Mouse (Mus musculus) C2C12 (cell line): ENCODE results near the gene Cdk19.
"Not testable (repeated sequence)": the region's sequence is repeated elsewhere in the genome, so short reads cannot be mapped to it uniquely, and the experiment has no call there.

ENCODE experiments used
- CTCF ChIP-seq: IDR thresholded peaks from one replicate; pipeline ENCODE4 v1.5.1; 2011; ENCODE audit not compliant: control insufficient read depth, insufficient read depth, insufficient read length
- FOSL1 ChIP-seq: IDR thresholded peaks from one replicate; pipeline ENCODE4 v1.8.0; 2011; ENCODE audit warnings: mild to moderate bottlenecking, low read length; ENCODE audit not compliant: poor library complexity, insufficient read depth, severe bottlenecking
- MAX ChIP-seq: IDR thresholded peaks from one replicate; pipeline ENCODE4 v1.6.1; 2011; ENCODE audit warnings: mild to moderate bottlenecking, control low read depth
- MYOG ChIP-seq: IDR thresholded peaks from one replicate; pipeline ENCODE4 v1.6.1; 2011; ENCODE audit not compliant: control insufficient read depth, insufficient read length; ENCODE audit errors: extremely low read depth
- USF1 ChIP-seq: IDR thresholded peaks from one replicate; pipeline ENCODE4 v1.6.1; 2011; ENCODE audit warnings: low read depth, mild to moderate bottlenecking, control low read depth, moderate library complexity

DNA sequence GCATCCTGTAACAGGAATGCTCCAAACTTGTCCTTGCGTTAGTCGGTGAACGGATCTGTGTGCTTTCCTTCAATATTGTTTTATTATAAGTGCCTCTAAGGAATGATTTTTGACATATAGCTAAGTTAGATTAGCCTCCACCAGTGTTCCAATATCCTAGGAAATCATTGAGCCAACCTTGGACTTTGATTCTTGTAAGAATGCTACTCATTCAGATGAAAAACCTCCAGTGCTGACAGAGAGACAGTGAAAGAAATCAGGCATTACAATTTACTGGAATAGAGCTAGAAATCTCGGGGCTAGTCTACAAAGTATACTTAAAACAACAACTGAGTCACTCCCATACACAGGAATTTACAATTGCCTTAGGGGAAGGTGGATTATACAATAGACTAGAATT is 193.2 kb downstream of the Cdk19 start:
- not testable (repeated sequence) for TF ChIP-seq CTCF, USF1, MYOG, FOSL1, MAX
